Mouse (Mus musculus): ENCODE measurements around the gene Sf3b4. TPM values are rescaled to one million over a fixed set of nuclear protein-coding genes. Genes with fewer than 3 reads are reported as not detected.
A peak's percentile ranks its signal among the peaks of the same experiment; 100 is the strongest.

The Sf3b4 gene
- polyA plus RNA-seq (2012; rRNA removed) = 46.0 and 51.1 TPM in 2 replicates

DNA sequence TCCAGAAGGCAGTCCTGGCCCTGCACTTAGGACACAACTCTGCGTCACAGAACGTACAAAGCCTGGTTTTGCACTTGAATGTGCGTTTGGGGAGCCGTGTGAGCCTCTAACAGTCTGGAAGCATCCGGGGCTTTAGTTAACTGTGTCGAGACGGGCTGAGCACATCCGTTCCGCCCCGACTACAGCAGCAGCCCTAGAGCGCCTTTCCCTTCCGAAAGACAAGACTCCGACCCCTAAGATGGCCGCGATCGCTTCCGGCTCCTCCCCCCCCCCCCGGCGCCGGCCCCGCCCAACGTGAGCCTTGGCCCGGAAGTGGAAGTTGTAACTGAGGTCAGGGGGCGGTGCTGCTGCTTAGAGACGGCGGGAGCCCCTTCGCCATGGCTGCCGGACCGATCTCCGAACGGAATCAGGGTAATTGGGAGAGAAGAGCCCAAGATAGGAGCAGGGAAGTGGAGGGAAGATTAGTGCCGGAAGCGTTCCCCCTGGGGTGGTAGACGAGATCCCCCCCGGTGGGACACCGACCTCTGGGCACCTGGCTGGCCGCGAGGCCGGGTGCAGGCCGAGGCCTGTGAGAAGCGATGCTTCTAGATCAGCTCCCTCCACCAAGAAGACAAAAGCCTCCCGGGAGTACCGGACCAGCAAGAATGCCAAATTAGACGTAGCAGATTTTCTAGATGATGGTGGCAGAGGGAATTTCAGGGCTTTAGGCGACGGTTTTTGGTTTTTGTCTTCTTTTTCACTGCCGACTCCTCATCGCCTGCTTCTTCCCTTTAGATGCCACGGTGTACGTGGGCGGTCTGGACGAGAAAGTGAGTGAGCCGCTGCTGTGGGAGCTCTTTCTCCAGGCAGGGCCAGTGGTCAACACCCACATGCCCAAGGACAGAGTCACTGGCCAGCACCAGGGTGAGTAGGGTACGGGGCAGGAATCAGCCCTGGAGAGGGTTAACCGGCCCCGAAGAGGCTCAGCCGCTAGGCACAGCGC, at the start of gene Sf3b4:
Sf3b4 (plus strand) TSS at position 136 of the 982 bp plus-strand sequence.
- H3K27ac ChIP-seq (ENCODE audit: insufficient read depth, low read length) = peak within 1 kb of the TSS; percentile 89
- H3K4me1 ChIP-seq (ENCODE audit: control insufficient read depth, insufficient read depth, low read length) = peaks cover 8% of the 10 kb centered on the region; the same call in 1 of the 2 replicates
- TF ChIP-seq CTCF (IDR thresholded peaks at IDR 0.05; ENCODE audit: extremely low read depth, insufficient read depth, low read length) = no peak
- TF ChIP-seq POLR2A (IDR thresholded peaks at IDR 0.05; ENCODE audit: extremely low read depth, insufficient read depth, low read length) = peak; percentile 88
- peak within 1 kb of the TSS; percentile 55 for H3K4me3 ChIP-seq (ENCODE audit: insufficient read depth, low read length)

DNA sequence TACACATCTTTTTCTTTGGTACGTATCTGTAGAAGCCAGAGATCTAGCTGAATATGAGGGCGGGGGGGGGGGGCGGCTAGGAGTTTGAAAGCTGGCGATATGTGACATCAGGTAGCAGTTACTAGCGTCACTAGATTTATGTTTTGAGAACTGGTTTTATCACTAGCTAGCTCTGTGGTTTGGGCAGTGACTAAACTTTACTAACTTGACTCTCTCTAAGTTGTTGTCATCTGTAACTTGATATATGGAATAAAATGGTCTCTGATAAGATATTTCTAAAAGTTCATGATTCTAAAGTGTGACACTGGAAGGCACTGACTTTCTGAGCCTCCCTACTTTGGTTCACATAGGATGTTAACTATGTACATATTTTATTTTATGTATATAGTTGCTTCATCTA, 47.9 kb upstream of the Sf3b4 start:
- no peak overlapping the region for H3K27ac ChIP-seq (ENCODE audit: insufficient read depth, low read length)
- no peaks in the 10 kb centered on the region for H3K4me1 ChIP-seq (ENCODE audit: control insufficient read depth, insufficient read depth, low read length)
- TF ChIP-seq POLR2A (IDR thresholded peaks at IDR 0.05; ENCODE audit: extremely low read depth, insufficient read depth, low read length) (no peak), CTCF (IDR thresholded peaks at IDR 0.05; ENCODE audit: extremely low read depth, insufficient read depth, low read length) (no peak)
- no peak overlapping the region for H3K4me3 ChIP-seq (ENCODE audit: insufficient read depth, low read length)

DNA sequence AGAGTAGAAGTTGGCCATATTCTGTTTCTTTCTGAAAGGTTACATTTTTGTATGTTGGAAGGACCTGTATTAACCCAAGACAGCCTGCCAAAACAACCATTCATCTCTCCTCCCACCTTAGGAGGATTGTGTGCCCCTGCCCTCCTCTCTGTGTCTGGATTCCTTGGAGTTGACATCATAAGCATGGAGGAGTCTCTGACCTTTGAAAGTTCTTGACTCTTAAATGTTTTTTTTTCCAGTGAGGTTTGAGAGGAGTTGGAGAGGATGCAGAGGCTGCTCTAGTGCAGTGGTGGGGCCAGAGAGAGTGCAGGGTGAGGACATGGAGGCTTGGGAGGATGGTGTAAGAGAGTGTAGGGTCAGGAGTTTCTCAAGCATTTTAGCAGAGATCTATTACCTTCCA, 44.0 kb upstream of the Sf3b4 start:
- Histone ChIP-seq H3K4me1 (ENCODE audit: control insufficient read depth, insufficient read depth, low read length) (no peaks in the 10 kb centered on the region), H3K4me3 (ENCODE audit: insufficient read depth, low read length) (no peak overlapping the region), H3K27ac (ENCODE audit: insufficient read depth, low read length) (no peak overlapping the region)
- TF ChIP-seq POLR2A (IDR thresholded peaks at IDR 0.05; ENCODE audit: extremely low read depth, insufficient read depth, low read length) (no peak), CTCF (IDR thresholded peaks at IDR 0.05; ENCODE audit: extremely low read depth, insufficient read depth, low read length) (no peak)

DNA sequence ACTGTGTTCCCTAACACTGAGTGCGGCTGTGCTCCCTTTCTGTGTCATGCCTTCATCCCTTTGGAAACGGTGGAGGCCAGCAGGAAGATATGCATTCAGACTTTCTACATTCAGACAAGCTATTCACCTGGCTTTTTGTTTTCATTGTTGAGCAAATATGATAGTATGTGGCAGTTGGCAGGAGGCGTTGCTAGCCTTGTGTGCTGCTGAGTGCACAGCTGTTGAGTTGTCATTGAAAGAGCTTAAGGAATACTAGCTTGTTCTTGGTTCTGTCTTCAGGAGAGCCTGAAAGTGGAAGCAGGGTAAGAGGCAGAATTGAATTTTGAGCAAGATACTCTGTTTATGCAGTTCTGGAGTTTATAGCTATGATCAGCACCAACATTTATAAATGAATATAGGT, 39.7 kb upstream of the Sf3b4 start:
- H3K27ac ChIP-seq (ENCODE audit: insufficient read depth, low read length) = no peak overlapping the region
- no peak overlapping the region for H3K4me3 ChIP-seq (ENCODE audit: insufficient read depth, low read length)
- H3K4me1 ChIP-seq (ENCODE audit: control insufficient read depth, insufficient read depth, low read length) = no peaks in the 10 kb centered on the region
- no peak for TF ChIP-seq POLR2A (IDR thresholded peaks at IDR 0.05; ENCODE audit: extremely low read depth, insufficient read depth, low read length)
- TF ChIP-seq CTCF (IDR thresholded peaks at IDR 0.05; ENCODE audit: extremely low read depth, insufficient read depth, low read length) = no peak

DNA sequence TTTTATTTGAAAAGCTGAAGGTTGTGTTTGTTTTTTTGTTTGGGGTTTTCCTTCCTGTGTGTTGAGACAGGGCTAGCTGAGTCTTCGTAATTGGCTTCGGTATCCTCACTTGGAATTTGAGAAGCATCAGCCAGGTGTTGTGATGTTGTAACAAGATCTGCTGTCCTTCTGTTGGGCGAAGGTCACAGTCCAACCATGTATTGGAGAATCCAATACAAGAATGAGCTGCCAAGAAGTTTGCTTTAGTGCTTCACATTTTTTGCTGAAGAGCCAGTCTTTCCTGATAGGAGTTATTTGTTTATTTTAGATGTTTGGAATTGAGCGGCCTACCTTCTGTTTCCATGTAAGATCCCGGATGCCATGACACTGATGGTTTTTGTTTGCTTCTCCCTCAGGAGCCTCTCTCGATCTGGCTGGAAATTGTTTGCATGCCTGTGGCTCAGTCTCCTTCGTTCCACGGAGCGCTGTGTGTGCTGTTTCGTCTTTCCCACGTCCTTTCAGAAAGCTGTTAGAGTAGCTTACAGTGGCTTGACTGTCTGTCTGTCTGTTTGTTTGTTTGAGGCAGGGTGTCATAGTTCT, 38.7 kb upstream of the Sf3b4 start:
- TF ChIP-seq CTCF (IDR thresholded peaks at IDR 0.05; ENCODE audit: extremely low read depth, insufficient read depth, low read length) = no peak
- no peak for TF ChIP-seq POLR2A (IDR thresholded peaks at IDR 0.05; ENCODE audit: extremely low read depth, insufficient read depth, low read length)
- no peak overlapping the region for H3K4me3 ChIP-seq (ENCODE audit: insufficient read depth, low read length)
- H3K4me1 ChIP-seq (ENCODE audit: control insufficient read depth, insufficient read depth, low read length) = no peaks in the 10 kb centered on the region
- no peak overlapping the region for H3K27ac ChIP-seq (ENCODE audit: insufficient read depth, low read length)

DNA sequence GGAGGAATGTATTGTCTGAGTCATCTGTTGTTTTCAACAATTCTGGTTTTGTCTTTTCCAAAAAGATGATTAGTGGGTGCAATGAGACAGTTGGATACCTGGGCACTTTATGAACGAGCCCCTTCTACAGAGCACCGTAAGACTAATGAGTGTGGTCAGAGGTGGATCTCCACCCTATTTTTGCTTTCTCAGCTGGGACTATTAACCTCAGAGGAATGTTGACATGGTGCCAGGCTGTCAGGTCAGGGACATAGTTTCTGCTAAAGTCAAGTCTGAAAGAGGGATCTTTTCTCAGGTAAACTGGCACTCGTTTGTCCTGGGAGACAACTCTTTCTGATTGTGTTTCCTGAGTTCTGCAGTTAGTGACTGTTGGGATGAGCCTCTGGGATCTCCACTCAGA, 37.1 kb upstream of the Sf3b4 start:
- Histone ChIP-seq H3K4me3 (ENCODE audit: insufficient read depth, low read length) (no peak overlapping the region), H3K4me1 (ENCODE audit: control insufficient read depth, insufficient read depth, low read length) (no peaks in the 10 kb centered on the region), H3K27ac (ENCODE audit: insufficient read depth, low read length) (no peak overlapping the region)
- TF ChIP-seq POLR2A (IDR thresholded peaks at IDR 0.05; ENCODE audit: extremely low read depth, insufficient read depth, low read length) = no peak
- no peak for TF ChIP-seq CTCF (IDR thresholded peaks at IDR 0.05; ENCODE audit: extremely low read depth, insufficient read depth, low read length)

DNA sequence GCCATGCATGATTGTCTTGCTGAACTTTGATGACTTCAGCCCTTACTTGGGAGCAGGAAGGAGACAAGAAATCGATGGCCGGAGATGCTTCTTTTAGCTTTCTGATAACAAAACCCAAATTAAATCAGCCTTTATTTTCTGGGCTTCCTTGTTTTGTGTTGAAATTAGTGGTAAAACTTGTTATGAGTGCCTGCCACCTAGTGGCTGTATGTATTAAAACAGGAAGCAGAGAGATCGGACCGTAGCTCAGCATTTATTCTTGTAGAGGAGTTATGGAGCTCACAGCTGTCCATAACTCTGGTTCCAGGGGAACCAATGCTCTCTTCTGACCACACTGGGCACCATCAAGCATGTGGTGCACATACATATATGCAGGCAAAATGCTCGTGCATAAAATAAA, 24.2 kb upstream of the Sf3b4 start:
- Histone ChIP-seq H3K27ac (ENCODE audit: insufficient read depth, low read length) (no peak overlapping the region), H3K4me1 (ENCODE audit: control insufficient read depth, insufficient read depth, low read length) (no peaks in the 10 kb centered on the region), H3K4me3 (ENCODE audit: insufficient read depth, low read length) (no peak overlapping the region)
- TF ChIP-seq CTCF (IDR thresholded peaks at IDR 0.05; ENCODE audit: extremely low read depth, insufficient read depth, low read length) (peak; percentile 47), POLR2A (IDR thresholded peaks at IDR 0.05; ENCODE audit: extremely low read depth, insufficient read depth, low read length) (no peak)

DNA sequence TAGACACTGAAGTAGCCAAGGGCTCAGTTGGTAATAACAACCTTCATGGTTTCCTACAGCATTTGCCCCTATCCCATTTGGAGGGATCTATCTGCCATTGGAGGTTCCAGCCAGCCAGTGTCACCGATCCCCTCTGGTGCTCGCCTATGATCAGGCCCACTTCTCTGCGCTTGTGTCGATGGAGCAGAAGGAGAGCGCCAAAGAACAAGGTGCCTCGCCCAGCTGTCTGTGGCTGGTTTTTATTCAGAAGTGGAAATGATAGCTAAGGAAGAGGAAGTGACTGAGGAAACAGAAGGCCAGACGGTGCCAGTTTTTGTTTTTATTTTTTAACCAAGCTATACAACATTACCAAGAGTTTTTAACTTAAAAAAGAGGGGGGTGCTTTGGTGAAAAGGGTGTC, 20.3 kb upstream of the Sf3b4 start:
- Histone ChIP-seq H3K4me1 (ENCODE audit: control insufficient read depth, insufficient read depth, low read length) (no peaks in the 10 kb centered on the region), H3K27ac (ENCODE audit: insufficient read depth, low read length) (no peak overlapping the region), H3K4me3 (ENCODE audit: insufficient read depth, low read length) (no peak overlapping the region)
- TF ChIP-seq POLR2A (IDR thresholded peaks at IDR 0.05; ENCODE audit: extremely low read depth, insufficient read depth, low read length) (no peak), CTCF (IDR thresholded peaks at IDR 0.05; ENCODE audit: extremely low read depth, insufficient read depth, low read length) (no peak)

DNA sequence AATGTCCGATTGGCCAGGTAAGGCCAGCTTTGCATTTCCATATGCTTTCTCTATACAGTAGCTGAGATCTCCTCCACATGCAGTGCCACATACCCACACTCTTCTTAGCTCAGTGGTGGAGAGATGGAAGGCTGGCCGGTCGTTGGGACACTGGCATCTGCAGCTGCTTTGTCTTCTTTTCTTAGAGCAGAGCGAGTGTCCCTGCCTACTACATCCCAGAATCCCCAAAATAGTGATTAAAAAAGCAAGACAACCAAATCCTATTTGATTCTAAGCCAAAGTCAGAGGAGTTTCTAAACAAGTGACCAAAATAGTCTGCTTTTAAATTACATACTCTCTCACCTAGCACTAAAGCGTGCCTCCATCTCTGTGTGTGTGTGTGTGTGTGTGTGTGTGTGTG, 19.5 kb upstream of the Sf3b4 start:
- no peak for TF ChIP-seq CTCF (IDR thresholded peaks at IDR 0.05; ENCODE audit: extremely low read depth, insufficient read depth, low read length)
- TF ChIP-seq POLR2A (IDR thresholded peaks at IDR 0.05; ENCODE audit: extremely low read depth, insufficient read depth, low read length) = no peak
- no peak overlapping the region for H3K27ac ChIP-seq (ENCODE audit: insufficient read depth, low read length)
- H3K4me3 ChIP-seq (ENCODE audit: insufficient read depth, low read length) = no peak overlapping the region
- no peaks in the 10 kb centered on the region for H3K4me1 ChIP-seq (ENCODE audit: control insufficient read depth, insufficient read depth, low read length)

Measured in cortical plate, adult 2 months (tissue).